Mouse (Mus musculus) C2C12 (cell line): Measurements from ENCODE around the gene Krtap17-1.

Experiments
- CTCF ChIP-seq: IDR thresholded peaks from one replicate; pipeline ENCODE4 v1.5.1; 2011; ENCODE audit not compliant: control insufficient read depth, insufficient read depth, insufficient read length
- MAX ChIP-seq: IDR thresholded peaks from one replicate; pipeline ENCODE4 v1.6.1; 2011; ENCODE audit warnings: mild to moderate bottlenecking, control low read depth
- MYOD1 ChIP-seq: IDR thresholded peaks from one replicate; pipeline ENCODE4 v1.6.1; 2011; ENCODE audit warnings: low read depth; ENCODE audit not compliant: control insufficient read depth, insufficient read length
- MYOG ChIP-seq: IDR thresholded peaks from one replicate; pipeline ENCODE4 v1.6.1; 2011; ENCODE audit not compliant: control insufficient read depth, insufficient read length; ENCODE audit errors: extremely low read depth

GRCm38 (mm10) chr11:100010682-100011081 is 16.9 kb upstream of the Krtap17-1 start:
- TF ChIP-seq CTCF, result no peak
- no peak for TF ChIP-seq MAX
- no peak for TF ChIP-seq MYOD1
- no peak for TF ChIP-seq MYOG
